Mouse (Mus musculus) C2C12 (cell line): ENCODE data around the gene Olfr279. TPM values are rescaled to one million over a fixed set of nuclear protein-coding genes. Genes with fewer than 3 reads are reported as not detected.

ENCODE experiments used
- H3K27me3 ChIP-seq: one replicate; pipeline ENCODE4 v1.6.1; 2011; ENCODE audit not compliant: control insufficient read depth, insufficient read depth, insufficient read length
- H3K36me3 ChIP-seq: one replicate; pipeline ENCODE4 v1.6.1; 2011; ENCODE audit not compliant: control insufficient read depth, insufficient read depth
- H3K4me3 ChIP-seq: one replicate; pipeline ENCODE4 v1.5.1; 2011; ENCODE audit warnings: mild to moderate bottlenecking, control low read depth; ENCODE audit not compliant: poor library complexity, insufficient read depth, severe bottlenecking
- H3K79me2 ChIP-seq: one replicate; pipeline ENCODE4 v1.6.1; 2011; ENCODE audit not compliant: control insufficient read depth, insufficient read depth
- H3K79me3 ChIP-seq: one replicate; pipeline ENCODE4 v1.6.1; 2011; ENCODE audit warnings: low read depth, control low read depth
- H3ac ChIP-seq: one replicate; pipeline ENCODE3; 2011; ENCODE audit warnings: low read depth; ENCODE audit not compliant: control insufficient read depth, insufficient read length
- CEBPB ChIP-seq: IDR thresholded peaks from one replicate; pipeline ENCODE4 v1.6.1; 2011; ENCODE audit warnings: low read depth, mild to moderate bottlenecking, control low read depth, moderate library complexity
- CTCF ChIP-seq: IDR thresholded peaks from one replicate; pipeline ENCODE4 v1.5.1; 2011; ENCODE audit not compliant: control insufficient read depth, insufficient read depth, insufficient read length
- FOSL1 ChIP-seq: IDR thresholded peaks from one replicate; pipeline ENCODE4 v1.8.0; 2011; ENCODE audit warnings: mild to moderate bottlenecking, low read length; ENCODE audit not compliant: poor library complexity, insufficient read depth, severe bottlenecking
- MAX ChIP-seq: IDR thresholded peaks from one replicate; pipeline ENCODE4 v1.6.1; 2011; ENCODE audit warnings: mild to moderate bottlenecking, control low read depth
- MYOD1 ChIP-seq: IDR thresholded peaks from one replicate; pipeline ENCODE4 v1.6.1; 2011; ENCODE audit warnings: low read depth; ENCODE audit not compliant: control insufficient read depth, insufficient read length
- MYOG ChIP-seq: IDR thresholded peaks from one replicate; pipeline ENCODE4 v1.6.1; 2011; ENCODE audit not compliant: control insufficient read depth, insufficient read length; ENCODE audit errors: extremely low read depth
- USF1 ChIP-seq: IDR thresholded peaks from one replicate; pipeline ENCODE4 v1.6.1; 2011; ENCODE audit warnings: low read depth, mild to moderate bottlenecking, control low read depth, moderate library complexity
- polyA plus RNA-seq: library from polyadenylated mRNA; unstranded; fragments of >200 nt; fragmentation: generic; extraction: Trizol; gene quantifications from one replicate; pipeline ENCODE4 v1.2.1, GENCODE M21; 2012; ENCODE audit warnings: missing spikeins

The Olfr279 gene
- polyA plus RNA-seq, 1 experiment: not detected

DNA sequence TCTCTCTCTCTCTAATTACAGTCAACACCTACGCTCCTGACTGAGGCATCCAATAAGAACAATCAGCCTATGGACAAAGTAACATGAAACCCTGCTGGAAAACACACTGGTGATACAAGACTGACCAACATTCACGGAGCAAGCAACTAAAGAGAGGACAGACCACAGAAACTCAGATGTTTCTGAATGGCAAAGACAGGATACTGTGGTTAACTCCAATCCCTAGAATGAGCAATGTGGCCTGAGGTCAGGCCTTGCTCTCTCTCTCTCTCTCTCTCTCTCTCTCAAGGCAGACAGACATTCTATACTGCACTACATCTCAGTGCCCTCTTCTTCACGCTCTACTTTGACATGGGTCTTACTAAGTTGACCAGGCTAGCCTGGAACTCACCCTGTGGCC is 29.0 kb downstream of the Olfr279 start:
- Histone ChIP-seq H3K4me3 (no peak overlapping the region), H3ac (no peak overlapping the region), H3K27me3 (no peaks in the 10 kb centered on the region), H3K79me2 (peaks cover 76% of the 10 kb centered on the region), H3K36me3 (peaks cover 94% of the 10 kb centered on the region), H3K79me3 (peaks cover 64% of the 10 kb centered on the region)
- TF ChIP-seq MYOD1 (peak; percentile 55), CEBPB (peak; percentile 26), MAX (peak; percentile 9), USF1 (no peak)

DNA sequence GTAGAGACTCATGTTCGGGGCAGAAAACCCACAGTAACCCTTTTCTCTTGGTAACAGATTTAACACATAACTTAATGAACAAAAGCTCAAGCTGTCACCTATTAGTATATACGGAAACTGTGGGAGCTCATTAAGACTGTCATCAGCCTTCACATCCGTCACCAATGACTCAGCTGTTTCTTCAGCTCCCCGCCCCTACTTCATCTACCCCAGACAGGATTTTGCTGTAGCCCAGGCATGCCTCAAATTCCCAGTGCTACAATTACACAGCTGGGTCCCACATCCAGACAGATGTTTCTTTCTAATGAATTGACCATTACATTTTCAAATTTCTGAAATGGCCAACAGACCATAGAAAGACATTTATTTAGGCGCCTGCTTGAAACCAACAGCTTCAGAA is 33.9 kb downstream of the Olfr279 start:
- peaks cover 85% of the 10 kb centered on the region for H3K79me3 ChIP-seq
- H3K36me3 ChIP-seq: peaks cover 98% of the 10 kb centered on the region
- TF ChIP-seq MYOD1 (peak; percentile 74), MAX (no peak)
- peak overlapping the region; percentile 40 for H3ac ChIP-seq
- H3K79me2 ChIP-seq: peaks cover 99% of the 10 kb centered on the region
- no peak overlapping the region for H3K4me3 ChIP-seq
- no peaks in the 10 kb centered on the region for H3K27me3 ChIP-seq

DNA sequence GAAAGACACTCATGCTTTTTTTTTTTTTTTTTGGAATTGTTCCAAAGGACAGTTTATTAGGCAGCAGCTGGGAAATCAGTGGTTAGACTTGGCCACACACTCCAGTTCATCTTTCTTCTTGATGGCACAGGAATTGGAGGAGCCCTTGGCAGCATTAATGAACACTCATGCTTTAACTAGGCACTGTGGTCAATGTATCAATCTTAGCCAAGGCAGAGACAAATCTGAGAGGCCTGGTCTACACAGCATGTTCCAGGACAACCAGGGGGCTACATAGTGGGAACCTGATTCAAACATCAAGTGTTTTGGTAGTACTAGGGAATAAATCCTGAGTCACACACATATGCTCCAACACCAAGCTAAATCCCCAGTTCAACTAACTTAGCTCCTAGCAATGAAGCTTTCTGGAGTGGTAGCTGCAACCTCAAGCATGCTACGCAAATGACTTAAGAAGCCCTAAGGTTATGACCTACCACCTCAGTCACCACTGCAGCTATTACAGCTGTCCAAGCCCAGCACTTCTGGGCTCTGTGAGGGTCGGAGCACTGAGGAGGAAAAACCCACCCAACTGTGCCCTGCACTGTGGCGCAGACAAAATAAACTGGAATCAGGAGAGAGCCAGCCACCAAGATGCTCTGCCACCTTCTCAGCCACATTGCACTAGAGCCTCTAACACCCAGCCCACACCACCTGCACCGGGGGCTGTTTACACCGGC is 35.0 kb downstream of the Olfr279 start:
- no peak overlapping the region for H3K4me3 ChIP-seq
- TF ChIP-seq MYOG (no peak), CTCF (no peak), CEBPB (no peak), USF1 (no peak), MAX (peak; percentile 48), MYOD1 (peak; percentile 88), FOSL1 (peak; percentile 31)
- H3ac ChIP-seq: peak overlapping the region; percentile 55
- H3K79me2 ChIP-seq: peaks cover 99% of the 10 kb centered on the region
- peaks cover 87% of the 10 kb centered on the region for H3K79me3 ChIP-seq
- no peaks in the 10 kb centered on the region for H3K27me3 ChIP-seq
- H3K36me3 ChIP-seq: peaks cover 100% of the 10 kb centered on the region

DNA sequence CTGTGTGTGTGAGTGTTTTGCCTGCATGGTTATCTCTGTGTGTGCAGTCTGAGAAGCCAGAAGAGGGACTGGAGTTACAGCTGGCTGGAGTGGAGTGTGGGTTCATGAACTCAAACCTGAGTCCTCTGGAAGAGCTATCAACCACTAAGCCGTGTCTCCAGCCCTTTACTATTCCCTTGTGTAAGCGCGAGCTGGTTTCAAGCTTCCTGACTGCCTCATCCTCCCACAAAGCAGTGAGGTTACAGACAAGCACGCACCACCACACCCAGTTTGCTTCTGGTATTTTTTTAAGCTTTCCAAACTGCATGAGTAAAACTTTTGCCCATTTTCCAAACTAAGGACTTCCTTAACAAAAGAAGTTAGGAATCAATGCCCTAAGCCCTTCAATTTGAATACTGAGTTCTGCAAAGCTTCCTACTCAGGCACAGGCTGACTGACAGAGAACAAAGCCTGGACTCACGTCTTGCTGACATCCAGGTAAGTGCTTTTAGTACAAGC is 35.9 kb downstream of the Olfr279 start:
- H3ac ChIP-seq: peak overlapping the region; percentile 60
- no peaks in the 10 kb centered on the region for H3K27me3 ChIP-seq
- TF ChIP-seq USF1 (no peak), MYOD1 (peak; percentile 23), CTCF (no peak), MAX (peak; percentile 41), CEBPB (peak; percentile 49)
- peaks cover 99% of the 10 kb centered on the region for H3K79me2 ChIP-seq
- H3K36me3 ChIP-seq: peaks cover 99% of the 10 kb centered on the region
- H3K79me3 ChIP-seq: peaks cover 89% of the 10 kb centered on the region
- no peak overlapping the region for H3K4me3 ChIP-seq

DNA sequence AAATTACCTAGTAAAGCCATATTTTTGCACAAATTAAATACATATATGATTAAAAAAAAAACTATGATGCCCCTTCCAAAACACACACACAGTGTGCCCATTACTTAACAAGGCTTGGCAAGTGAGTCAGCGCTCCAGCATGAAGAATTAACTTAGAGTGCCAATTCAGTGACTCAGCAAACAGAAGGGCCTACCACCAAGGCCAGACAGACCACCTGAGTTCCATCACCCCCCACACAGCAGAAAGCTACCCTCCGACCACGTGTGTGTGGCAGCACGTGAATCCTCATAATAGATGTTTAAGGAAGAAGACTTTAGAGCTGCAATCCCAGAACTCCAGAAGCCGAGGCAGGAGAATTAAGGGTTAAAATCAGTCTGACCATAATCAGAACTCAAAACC is 40.1 kb downstream of the Olfr279 start:
- Histone ChIP-seq H3K27me3 (no peaks in the 10 kb centered on the region), H3ac (peak overlapping the region; percentile 86), H3K79me2 (peaks cover 63% of the 10 kb centered on the region), H3K79me3 (peaks cover 50% of the 10 kb centered on the region), H3K4me3 (peak overlapping the region; percentile 53), H3K36me3 (peaks cover 57% of the 10 kb centered on the region)
- TF ChIP-seq MAX (peak; percentile 100), CEBPB (peak; percentile 62), MYOD1 (peak; percentile 45), FOSL1 (peak; percentile 89), USF1 (peak; percentile 88), CTCF (no peak), MYOG (no peak)

- H3K79me2 ChIP-seq: peaks cover 58% of the 10 kb centered on the region
- peak overlapping the region; percentile 53 for H3K4me3 ChIP-seq
- TF ChIP-seq CEBPB (no peak), CTCF (no peak), FOSL1 (no peak), MYOD1 (no peak)
- peak overlapping the region; percentile 86 for H3ac ChIP-seq
- peaks cover 53% of the 10 kb centered on the region for H3K36me3 ChIP-seq
- H3K27me3 ChIP-seq: no peaks in the 10 kb centered on the region
- peaks cover 43% of the 10 kb centered on the region for H3K79me3 ChIP-seq
Measured at GRCm38 (mm10) chr15:98533035-98533531, 40.9 kb downstream of the Olfr279 start.
